Mouse (Mus musculus) liver, postnatal 0 days (tissue): Measurements from ENCODE around the gene Gm8251.

Experiments used
- CTCF ChIP-seq: sonication (generic); IDR thresholded peaks from 2 replicates; pipeline ENCODE4 v1.5.1; 2016; ENCODE audit warnings: antibody characterized with exemption, low read depth
- EP300 ChIP-seq: IDR thresholded peaks from 2 replicates; pipeline ENCODE4 v1.6.1; 2016; ENCODE audit warnings: antibody characterized with exemption, low read depth, mild to moderate bottlenecking

GRCm38 (mm10) chr1:44064625-44065024 lies 2.9 kb upstream of the Gm8251 start:
- TF ChIP-seq CTCF (peak; percentile 72), EP300 (no peak)
